Mouse (Mus musculus) yolk sac, embryonic 10.5 days (tissue): ENCODE measurements around the gene Rps12.
"Not testable (repeated sequence)": the region's sequence is repeated elsewhere in the genome, so short reads cannot be mapped to it uniquely, and the experiment has no call there.

Experiments used
- DNase-seq: peaks from one replicate; pipeline ENCODE4 v3.0.0-alpha.2; 2017; ENCODE audit warnings: low spot score

The Rps12 gene

GRCm38 (mm10) chr10:23787062-23787821 lies at the start of gene Rps12:
Gene Rps12, minus strand, starts transcription at chr10:23787275.
- DNase-seq = peak; percentile 97

GRCm38 (mm10) chr10:23836003-23836964 lies 49.2 kb upstream of the Rps12 start:
- DNase-seq = peak; percentile 11

- no peak for DNase-seq
Observed at GRCm38 (mm10) chr10:23826516-23826915, 39.4 kb upstream of the Rps12 start.

GRCm38 (mm10) chr10:23816241-23816640 lies 29.2 kb upstream of the Rps12 start:
- no peak for DNase-seq

GRCm38 (mm10) chr10:23815168-23815567 lies 28.1 kb upstream of the Rps12 start:
- DNase-seq = no peak

GRCm38 (mm10) chr10:23812852-23813766 lies 26.0 kb upstream of the Rps12 start:
- no peak for DNase-seq

- DNase-seq = no peak
Observed at GRCm38 (mm10) chr10:23812438-23812759, 25.3 kb upstream of the Rps12 start.

- DNase-seq = no peak
Observed at GRCm38 (mm10) chr10:23811635-23812437, 24.8 kb upstream of the Rps12 start.

- DNase-seq = no peak
Observed at GRCm38 (mm10) chr10:23806201-23806600, 19.1 kb upstream of the Rps12 start.

- DNase-seq = no peak
Observed at GRCm38 (mm10) chr10:23804665-23805064, 17.6 kb upstream of the Rps12 start.

- DNase-seq = no peak
Observed at GRCm38 (mm10) chr10:23802911-23803310, 15.8 kb upstream of the Rps12 start.

- DNase-seq = peak; percentile 66
Observed at GRCm38 (mm10) chr10:23799933-23800332, 12.9 kb upstream of the Rps12 start.

- no peak for DNase-seq
Observed at GRCm38 (mm10) chr10:23798142-23798541, 11.1 kb upstream of the Rps12 start.

GRCm38 (mm10) chr10:23797606-23798005 lies 10.5 kb upstream of the Rps12 start:
- no peak for DNase-seq

- DNase-seq = peak; percentile 53
Observed at GRCm38 (mm10) chr10:23796551-23797503, 9.8 kb upstream of the Rps12 start, which contains the start of gene Slc18b1. Gene Slc18b1, plus strand, starts transcription at chr10:23796986.

GRCm38 (mm10) chr10:23795871-23796520 lies 8.9 kb upstream of the Rps12 start:
- no peak for DNase-seq

GRCm38 (mm10) chr10:23788056-23788600 lies 1.1 kb upstream of the Rps12 start:
- no peak for DNase-seq

GRCm38 (mm10) chr10:23786631-23787038 lies 440 bp downstream of the Rps12 start:
- DNase-seq = not testable (repeated sequence)

- no peak for DNase-seq
Observed at GRCm38 (mm10) chr10:23786040-23786439, 1.0 kb downstream of the Rps12 start.
